Comparison of ENCODE assay signal across 22 mouse cellular contexts in genomic region chr13:41620132-41620531, GRCm38 (mm10).
"Had no signal": no experiment of that assay in that cellular context is flagged by ENCODE, and none has a peak within 500 bp of the region (broad histone marks: within the 10 kb centered on the region; RNA-seq: fewer than 3 reads in every experiment).

No protein-coding gene starts in this region.

- H3K27ac ChIP-seq: intestine, embryonic 15.5 days; kidney, embryonic 15.5 days; macrophage; neural tube, embryonic 12.5 days; neural tube, embryonic 15.5 days; stomach, postnatal 0 days had no signal

- H3K4me3 ChIP-seq: intestine, embryonic 15.5 days; kidney, embryonic 15.5 days; neural tube, embryonic 12.5 days; neural tube, embryonic 15.5 days had no signal

- H3K9me3 ChIP-seq: intestine, embryonic 15.5 days; kidney, embryonic 15.5 days; neural tube, embryonic 12.5 days; neural tube, embryonic 15.5 days had no signal

- H3K4me1 ChIP-seq: intestine, embryonic 15.5 days; neural tube, embryonic 12.5 days had no signal

- DNase-seq: kidney, adult 11 months; kidney, adult 8-10 months; kidney, postnatal 10 days; kidney, postnatal 36 days; layer of hippocampus, adult 9-11 months; lung, embryonic 14.5 days; midbrain, embryonic 14.5 days; right cerebral cortex, adult 18-20 months; right cerebral cortex, postnatal 14 days; right cerebral cortex, postnatal 4 days; thymus, adult 2 months; thymus, postnatal 14 days; thymus, postnatal 4 days had no signal

- H3K9ac ChIP-seq: intestine, embryonic 15.5 days; kidney, embryonic 15.5 days; lung, embryonic 14.5 days; neural tube, embryonic 12.5 days; neural tube, embryonic 15.5 days had no signal

- H3K4me2 ChIP-seq: intestine, embryonic 15.5 days; kidney, embryonic 15.5 days; lung, embryonic 14.5 days; midbrain, embryonic 11.5 days; neural tube, embryonic 12.5 days; neural tube, embryonic 15.5 days had no signal

- ATAC-seq: intestine, embryonic 15.5 days; lung, postnatal 0 days had no signal

- H3K27me3 ChIP-seq: intestine, embryonic 15.5 days; kidney, embryonic 15.5 days; megakaryocyte, embryonic 14.5 days; neural tube, embryonic 12.5 days; neural tube, embryonic 15.5 days had no signal

- H3K36me3 ChIP-seq: intestine, embryonic 15.5 days; kidney, embryonic 15.5 days; neural tube, embryonic 12.5 days; neural tube, embryonic 15.5 days had no signal
